Mouse (Mus musculus) forebrain, embryonic 16.5 days (tissue): Measurements from ENCODE around the gene Wiz. TPM values are rescaled to one million over a fixed set of nuclear protein-coding genes. Genes with fewer than 3 reads are reported as not detected.

ENCODE experiments used
- ATAC-seq: fragments of 200-750 bp; cut with Nextera tagmentation; 2 replicates; pipeline ENCODE4 v1.8.0; 2017; ENCODE audit warnings: mild to moderate bottlenecking, moderate library complexity
- H3K27ac ChIP-seq: fragments of 300-500 bp; sonication (generic); 2 replicates; pipeline ENCODE4 v1.5.1; 2014; ENCODE audit warnings: low read length, control low read depth
- H3K27me3 ChIP-seq: fragments of 300-500 bp; sonication (generic); replicated peaks from 2 replicates; pipeline ENCODE4 v1.6.1; 2014; ENCODE audit warnings: low read length; ENCODE audit not compliant: control insufficient read depth, insufficient read depth
- H3K36me3 ChIP-seq: fragments of 300-500 bp; sonication (generic); 2 replicates; pipeline ENCODE4 v1.6.1; 2014; ENCODE audit not compliant: control insufficient read depth, insufficient read depth
- H3K4me1 ChIP-seq: fragments of 300-500 bp; sonication (generic); replicated peaks from 2 replicates; pipeline ENCODE4 v1.6.1; 2014; ENCODE audit warnings: low read length; ENCODE audit not compliant: control insufficient read depth, insufficient read depth
- H3K4me2 ChIP-seq: fragments of 300-500 bp; sonication (generic); 2 replicates; pipeline ENCODE4 v1.6.1; 2014; ENCODE audit warnings: mild to moderate bottlenecking, low read length, control low read depth
- H3K4me3 ChIP-seq: fragments of 300-500 bp; sonication (generic); replicated peaks from 2 replicates; pipeline ENCODE4 v1.5.1; 2014; ENCODE audit warnings: mild to moderate bottlenecking, low read length, control low read depth
- H3K9ac ChIP-seq: fragments of 300-500 bp; sonication (generic); replicated peaks from 2 replicates; pipeline ENCODE4 v1.6.1; 2014; ENCODE audit warnings: low read depth, low read length, control low read depth
- H3K9me3 ChIP-seq: fragments of 300-500 bp; sonication (generic); 2 replicates; pipeline ENCODE4 v1.6.1; 2016; ENCODE audit warnings: low read length; ENCODE audit not compliant: control insufficient read depth
- WGBS: fragments of 180-500 bp; shearing (Covaris S2); extraction: QIAGEN DNeasy Blood & Tissue Kit; methylation state at CpG from one replicate; pipeline ENCODE4 v1.1.7; 2014; 5-methylcytosine and 5-hydroxymethylcytosine counted together
- polyA plus RNA-seq: library from polyadenylated mRNA; unstranded; fragments of >200 nt; fragmentation: Nextera tagmentation; extraction: Ambion mirVana; gene quantifications from 2 replicates; pipeline ENCODE4 v1.2.1, GENCODE M21; 2015

Gene Wiz
- polyA plus RNA-seq, 1 experiment from 2014 or later: 39.1 TPM

- ATAC-seq: peak; percentile 24
- WGBS: 63% methylated on average over 5 of the region's 5 CpGs
- Histone ChIP-seq H3K4me2 (peak overlapping the region; percentile 51), H3K9ac (no peak overlapping the region; the same call in 1 of the 2 replicates), H3K4me3 (peak overlapping the region; percentile 93), H3K27ac (peak overlapping the region; percentile 69), H3K9me3 (no peaks in the 10 kb centered on the region), H3K36me3 (peaks cover 18% of the 10 kb centered on the region), H3K27me3 (no peaks in the 10 kb centered on the region), H3K4me1 (peaks cover 20% of the 10 kb centered on the region)
Measured at GRCm38 (mm10) chr17:32364850-32365249, 24.4 kb downstream of the Wiz start.

DNA sequence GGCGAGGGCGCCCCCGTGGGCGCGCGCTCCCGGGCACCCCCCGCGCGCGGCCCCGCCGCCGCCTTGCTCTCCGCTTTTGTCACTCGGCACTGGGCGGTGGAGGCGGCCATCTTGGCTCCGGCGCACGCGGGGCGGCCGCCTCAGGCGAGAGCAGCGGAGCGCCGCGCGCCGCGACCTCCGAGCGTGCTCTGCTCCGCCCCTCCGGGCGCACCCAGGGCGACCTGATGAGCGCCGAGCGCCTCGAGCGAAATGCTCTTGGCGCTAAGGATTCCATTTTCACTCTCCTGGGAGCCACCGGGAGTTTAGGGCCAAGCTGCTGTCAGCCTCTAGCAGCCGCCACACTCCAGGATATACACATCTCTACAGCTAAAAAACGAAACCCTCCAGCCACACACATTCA is 24.9 kb downstream of the Wiz start:
- Histone ChIP-seq H3K9me3 (no peaks in the 10 kb centered on the region), H3K36me3 (peaks cover 23% of the 10 kb centered on the region), H3K4me2 (peak overlapping the region; percentile 51), H3K9ac (peak overlapping the region; percentile 93), H3K4me1 (peaks cover 20% of the 10 kb centered on the region), H3K4me3 (peak overlapping the region; percentile 93), H3K27ac (peak overlapping the region; percentile 69), H3K27me3 (no peaks in the 10 kb centered on the region)
- WGBS: under 1% methylated on average over 36 of the region's 47 CpGs
- peak; percentile 97 for ATAC-seq

- Histone ChIP-seq H3K27me3 (no peaks in the 10 kb centered on the region), H3K4me1 (peaks cover 20% of the 10 kb centered on the region), H3K4me3 (peak overlapping the region; percentile 93), H3K9me3 (no peaks in the 10 kb centered on the region), H3K4me2 (peak overlapping the region; percentile 95), H3K36me3 (peaks cover 28% of the 10 kb centered on the region), H3K27ac (peak overlapping the region; percentile 69), H3K9ac (peak overlapping the region; percentile 93)
- 0% methylated on average over 43 of the region's 50 CpGs for WGBS
- ATAC-seq: peak; percentile 59
Measured at GRCm38 (mm10) chr17:32363821-32364301, 25.4 kb downstream of the Wiz start.

DNA sequence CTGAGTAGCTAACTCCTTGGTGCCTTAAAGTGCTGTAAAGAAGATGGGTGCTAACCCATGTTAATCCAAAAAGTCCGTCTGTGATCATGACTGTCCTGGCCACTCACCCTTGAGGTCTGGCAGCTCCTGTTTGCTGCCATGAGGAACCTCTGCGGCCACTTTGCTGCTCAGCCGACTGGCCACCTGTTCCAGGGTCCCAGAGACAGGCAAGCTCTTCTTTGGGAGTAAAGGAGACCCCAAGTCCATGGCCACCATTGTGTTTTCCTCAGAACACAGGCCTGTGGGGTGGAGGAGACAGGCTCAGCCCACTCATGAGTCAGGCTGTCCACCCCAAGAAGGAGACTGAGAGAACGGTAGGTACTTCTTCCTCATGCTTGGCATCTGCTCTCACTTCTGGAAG is 26.6 kb downstream of the Wiz start:
- Histone ChIP-seq H3K27ac (no peak overlapping the region), H3K4me1 (peaks cover 20% of the 10 kb centered on the region), H3K4me3 (no peak overlapping the region), H3K4me2 (peak overlapping the region; percentile 95), H3K9me3 (no peaks in the 10 kb centered on the region), H3K9ac (no peak overlapping the region), H3K36me3 (peaks cover 37% of the 10 kb centered on the region), H3K27me3 (no peaks in the 10 kb centered on the region)
- no peak for ATAC-seq
- WGBS: 81% methylated on average over 4 of the region's 4 CpGs

- H3K36me3 ChIP-seq: peaks cover 55% of the 10 kb centered on the region
- ATAC-seq: no peak
- H3K4me2 ChIP-seq: no peak overlapping the region
- H3K27ac ChIP-seq: no peak overlapping the region
- H3K9me3 ChIP-seq: no peaks in the 10 kb centered on the region
- no peak overlapping the region for H3K4me3 ChIP-seq
- WGBS: 84% methylated on average over 18 of the region's 18 CpGs
- peaks cover 19% of the 10 kb centered on the region for H3K4me1 ChIP-seq
- H3K9ac ChIP-seq: no peak overlapping the region
- H3K27me3 ChIP-seq: no peaks in the 10 kb centered on the region
Measured at GRCm38 (mm10) chr17:32359928-32360327, 29.3 kb downstream of the Wiz start.

DNA sequence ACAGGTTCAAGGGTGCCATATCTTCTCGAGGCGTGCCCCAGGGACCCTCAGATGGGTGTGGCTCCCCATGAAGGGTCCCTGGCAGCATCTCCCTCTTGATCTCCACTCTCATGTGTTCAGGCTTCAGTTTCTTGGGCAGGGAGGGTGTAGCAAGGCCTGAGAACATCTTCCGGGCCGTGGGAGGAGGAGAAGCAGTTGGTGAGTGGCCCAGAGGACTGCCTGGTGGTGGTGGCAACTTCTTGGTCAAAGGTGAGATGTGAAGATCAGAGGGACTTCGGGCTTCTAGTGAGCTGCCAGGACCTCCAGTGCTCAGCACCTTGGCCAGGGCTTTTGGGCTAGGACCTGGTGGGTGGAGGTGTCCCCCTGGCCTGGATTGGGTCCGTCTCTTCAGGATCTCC is 30.3 kb downstream of the Wiz start:
- H3K4me2 ChIP-seq: no peak overlapping the region
- H3K9me3 ChIP-seq: no peaks in the 10 kb centered on the region
- H3K4me3 ChIP-seq: no peak overlapping the region
- no peaks in the 10 kb centered on the region for H3K27me3 ChIP-seq
- 93% methylated on average over 6 of the region's 6 CpGs for WGBS
- no peak overlapping the region for H3K27ac ChIP-seq
- ATAC-seq: no peak
- no peak overlapping the region for H3K9ac ChIP-seq
- peaks cover 59% of the 10 kb centered on the region for H3K36me3 ChIP-seq
- H3K4me1 ChIP-seq: peaks cover 22% of the 10 kb centered on the region

DNA sequence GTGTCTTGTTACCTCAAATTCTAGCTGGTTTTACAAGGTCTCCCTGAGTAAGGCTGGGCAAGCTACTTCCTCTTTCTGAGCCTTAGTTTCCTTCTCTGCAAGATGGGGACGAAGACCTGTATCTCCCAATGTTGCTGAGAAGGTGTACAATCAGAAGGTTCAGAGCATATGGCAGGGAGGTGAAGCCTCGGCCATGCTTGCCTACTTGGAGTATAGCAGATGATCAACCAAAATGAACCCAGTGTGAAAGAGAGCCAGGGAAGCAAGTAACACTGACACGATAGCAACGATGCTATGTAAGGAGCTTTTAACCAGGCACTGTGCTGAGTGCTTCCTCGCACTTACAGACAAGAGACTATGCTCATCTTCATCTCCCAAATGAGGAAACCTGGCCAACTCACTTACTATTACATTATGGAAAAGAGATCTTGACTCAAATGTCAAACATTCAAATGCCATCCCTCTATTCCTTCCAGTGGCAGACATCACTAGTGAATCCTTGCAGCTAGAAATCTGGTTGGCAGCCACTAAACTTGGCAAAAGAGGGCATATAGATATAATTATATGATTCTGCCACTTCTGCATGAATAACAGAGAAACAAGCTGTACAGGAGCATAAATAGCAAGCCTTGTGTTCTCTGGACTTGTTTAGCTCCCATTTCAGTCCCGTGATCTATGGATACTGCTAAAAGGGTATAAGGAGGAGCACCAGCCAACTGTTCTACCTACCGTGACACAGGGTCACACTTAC is 30.9 kb downstream of the Wiz start:
- Histone ChIP-seq H3K4me3 (no peak overlapping the region), H3K27me3 (no peaks in the 10 kb centered on the region), H3K27ac (no peak overlapping the region), H3K4me2 (no peak overlapping the region), H3K9ac (no peak overlapping the region), H3K36me3 (peaks cover 61% of the 10 kb centered on the region), H3K9me3 (no peaks in the 10 kb centered on the region), H3K4me1 (peaks cover 23% of the 10 kb centered on the region)
- WGBS: 91% methylated on average over 7 of the region's 7 CpGs
- no peak for ATAC-seq

GRCm38 (mm10) chr17:32356766-32357760 is 32.2 kb downstream of the Wiz start:
- peaks cover 61% of the 10 kb centered on the region for H3K36me3 ChIP-seq
- no peak overlapping the region for H3K27ac ChIP-seq
- H3K9me3 ChIP-seq: no peaks in the 10 kb centered on the region
- no peak overlapping the region for H3K4me3 ChIP-seq
- H3K4me2 ChIP-seq: no peak overlapping the region
- peaks cover 13% of the 10 kb centered on the region for H3K4me1 ChIP-seq
- no peaks in the 10 kb centered on the region for H3K27me3 ChIP-seq
- WGBS: 85% methylated on average over 24 of the region's 24 CpGs
- no peak for ATAC-seq
- H3K9ac ChIP-seq: no peak overlapping the region

- no peak overlapping the region for H3K27ac ChIP-seq
- no peaks in the 10 kb centered on the region for H3K9me3 ChIP-seq
- 88% methylated on average over 9 of the region's 9 CpGs for WGBS
- no peak overlapping the region for H3K9ac ChIP-seq
- no peak overlapping the region for H3K4me3 ChIP-seq
- peaks cover 11% of the 10 kb centered on the region for H3K4me1 ChIP-seq
- no peak for ATAC-seq
- H3K36me3 ChIP-seq: peaks cover 57% of the 10 kb centered on the region
- H3K27me3 ChIP-seq: no peaks in the 10 kb centered on the region
- no peak overlapping the region for H3K4me2 ChIP-seq
Measured at GRCm38 (mm10) chr17:32356281-32356680, 33.0 kb downstream of the Wiz start.
